8 mouse cellular contexts compared by ENCODE assay signal in the genomic region with DNA sequence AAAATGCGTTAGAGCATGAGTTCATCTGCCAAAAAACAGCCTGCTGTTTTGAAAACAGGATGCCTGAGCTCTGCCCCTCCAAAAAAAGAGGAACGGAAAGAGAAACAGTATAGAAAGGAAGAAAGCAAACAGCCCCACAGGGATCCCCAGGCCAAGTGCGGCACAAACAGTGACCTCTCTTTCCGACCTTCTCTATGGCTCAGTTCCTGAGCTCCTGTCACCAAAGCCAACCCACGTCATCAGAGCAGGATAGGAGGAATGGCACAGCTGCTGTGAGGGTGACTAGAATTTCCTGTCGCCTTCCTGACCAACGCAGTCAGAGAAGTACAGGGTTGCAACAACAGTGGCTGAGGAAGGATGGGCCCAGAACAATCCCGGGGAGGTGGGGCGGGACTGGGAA.
DNase-seq lines count a peak whose midpoint lies in the region; ATAC-seq lines count a peak whose summit lies in the region.
"Had no signal": no experiment of that assay in that cellular context is flagged by ENCODE, and none has a peak within 500 bp of the region (broad histone marks: within the 10 kb centered on the region; RNA-seq: fewer than 3 reads in every experiment).

No protein-coding gene starts in this region.

- H3K4me1 ChIP-seq in brown adipose tissue, adult 24 weeks (ENCODE audit: control insufficient read depth, insufficient read depth, insufficient read length, low read length) = peaks cover 19% of the 10 kb centered on the region
- peaks cover 22% of the 10 kb centered on the region for H3K4me1 ChIP-seq in lung, embryonic 16.5 days (replicated peaks; ENCODE audit: control insufficient read depth, insufficient read depth, low read length)
- H3K4me1 ChIP-seq in midbrain, embryonic 10.5 days = peaks cover 26% of the 10 kb centered on the region
- peaks cover 34% of the 10 kb centered on the region for H3K4me1 ChIP-seq in forebrain, embryonic 10.5 days

- WGBS in lung, embryonic 16.5 days = 29% methylated on average over 9 of the region's 9 CpGs
- 61% methylated on average over 9 of the region's 9 CpGs for WGBS in midbrain, embryonic 10.5 days
- 62% methylated on average over 9 of the region's 9 CpGs for WGBS in forebrain, embryonic 10.5 days

- H3K9me3 ChIP-seq in lung, embryonic 16.5 days (ENCODE audit: control insufficient read depth, low read length) = no peaks in the 10 kb centered on the region
- no peaks in the 10 kb centered on the region for H3K9me3 ChIP-seq in midbrain, embryonic 10.5 days (replicated peaks)
- no peaks in the 10 kb centered on the region for H3K9me3 ChIP-seq in forebrain, embryonic 10.5 days
- H3K9me3 ChIP-seq: neural tube, embryonic 13.5 days had no signal

- H3K4me2 ChIP-seq in lung, embryonic 16.5 days (ENCODE audit: low read depth, low read length) = peak overlapping the region; percentile 46

- DNase-seq in heart, postnatal 4 days = peak; percentile 77
- DNase-seq in thymus, postnatal 25 days = peak; percentile 47
- no peak for DNase-seq in midbrain, embryonic 10.5 days (ENCODE audit: low spot score)
- DNase-seq in forebrain, embryonic 10.5 days (ENCODE audit: extremely low spot score, low spot score) = no peak

- H3K4me3 ChIP-seq in brown adipose tissue, adult 24 weeks (ENCODE audit: insufficient read depth, low read depth, low read length) = peak overlapping the region; percentile 76
- H3K4me3 ChIP-seq in lung, embryonic 16.5 days (ENCODE audit: low read length) = peak overlapping the region; percentile 44
- no peak overlapping the region for H3K4me3 ChIP-seq in midbrain, embryonic 10.5 days
- no peak overlapping the region for H3K4me3 ChIP-seq in forebrain, embryonic 10.5 days
- H3K4me3 ChIP-seq: neural tube, embryonic 13.5 days had no signal

- H3K9ac ChIP-seq in lung, embryonic 16.5 days (ENCODE audit: low read length) = peak overlapping the region; percentile 58
- H3K9ac ChIP-seq: neural tube, embryonic 13.5 days had no signal

- peak; percentile 21 for ATAC-seq in CD4-positive, CD25-positive, alpha-beta regulatory T cell, adult 4 months
- peak; percentile 43 for ATAC-seq in lung, embryonic 16.5 days (ENCODE audit: low read depth)

- H3K27me3 ChIP-seq in lung, embryonic 16.5 days (ENCODE audit: control insufficient read depth, insufficient read depth, low read depth, low read length) = no peaks in the 10 kb centered on the region
- H3K27me3 ChIP-seq in midbrain, embryonic 10.5 days (ENCODE audit: low read depth, poor library complexity, severe bottlenecking) = peaks cover 24% of the 10 kb centered on the region
- H3K27me3 ChIP-seq in forebrain, embryonic 10.5 days (ENCODE audit: poor library complexity, severe bottlenecking) = peaks cover 27% of the 10 kb centered on the region

- no peaks in the 10 kb centered on the region for H3K36me3 ChIP-seq in lung, embryonic 16.5 days (ENCODE audit: control insufficient read depth, insufficient read depth, low read length)
- H3K36me3 ChIP-seq in midbrain, embryonic 10.5 days = no peaks in the 10 kb centered on the region
- H3K36me3 ChIP-seq in forebrain, embryonic 10.5 days (replicated peaks) = no peaks in the 10 kb centered on the region
- H3K36me3 ChIP-seq: neural tube, embryonic 13.5 days had no signal

- peak overlapping the region; percentile 96 for H3K27ac ChIP-seq in brown adipose tissue, adult 24 weeks (replicated peaks; ENCODE audit: low read depth, low read length)
- H3K27ac ChIP-seq in lung, embryonic 16.5 days (ENCODE audit: low read length) = peak overlapping the region; percentile 62
- no peak overlapping the region for H3K27ac ChIP-seq in midbrain, embryonic 10.5 days (replicated peaks)
- H3K27ac ChIP-seq in forebrain, embryonic 10.5 days = no peak overlapping the region
- H3K27ac ChIP-seq: neural tube, embryonic 13.5 days had no signal

Comparison
In these comparisons a context has a peak if more than half of its experiments do, and no peak if none do; other contexts are left out.
1. H3K27ac ChIP-seq: peak in brown adipose tissue, adult 24 weeks (single experiment) and lung, embryonic 16.5 days (single experiment); none in midbrain, embryonic 10.5 days (single experiment) and forebrain, embryonic 10.5 days (single experiment).
2. H3K4me3 ChIP-seq: peak in brown adipose tissue, adult 24 weeks (single experiment) and lung, embryonic 16.5 days (single experiment); none in midbrain, embryonic 10.5 days (single experiment) and forebrain, embryonic 10.5 days (single experiment).
3. DNase-seq: peak in heart, postnatal 4 days (single experiment) and thymus, postnatal 25 days (single experiment); none in midbrain, embryonic 10.5 days (single experiment) and forebrain, embryonic 10.5 days (single experiment).